Mouse (Mus musculus): ENCODE data around the gene Cnfn. TPM values are rescaled to one million over a fixed set of nuclear protein-coding genes. Genes with fewer than 3 reads are reported as not detected.

Gene Cnfn
- polyA plus RNA-seq, 1 experiment from 2014 or later, result not detected

GRCm38 (mm10) chr7:25385259-25385658, 15.7 kb upstream of the Cnfn start:
- 88% methylated on average over 12 of the region's 12 CpGs for WGBS
- Histone ChIP-seq H3K27ac (ENCODE audit: low read depth, low read length) (no peak overlapping the region), H3K4me1 (ENCODE audit: control insufficient read depth, insufficient read depth, low read length) (peaks cover 2% of the 10 kb centered on the region), H3K4me2 (replicated peaks; ENCODE audit: low read depth, low read length) (no peak overlapping the region), H3K4me3 (ENCODE audit: low read length) (no peak overlapping the region), H3K9ac (ENCODE audit: low read depth, low read length) (no peak overlapping the region), H3K9me3 (ENCODE audit: control insufficient read depth, low read length) (no peaks in the 10 kb centered on the region), H3K36me3 (ENCODE audit: control insufficient read depth, insufficient read depth, low read length) (peaks cover 46% of the 10 kb centered on the region), H3K27me3 (ENCODE audit: control insufficient read depth, insufficient read depth, low read length) (no peaks in the 10 kb centered on the region)
- no peak for ATAC-seq (ENCODE audit: low FRiP score, low TSS enrichment)

GRCm38 (mm10) chr7:25384818-25385217, 15.3 kb upstream of the Cnfn start:
- Histone ChIP-seq H3K27ac (ENCODE audit: low read depth, low read length) (no peak overlapping the region), H3K9me3 (ENCODE audit: control insufficient read depth, low read length) (no peaks in the 10 kb centered on the region), H3K9ac (ENCODE audit: low read depth, low read length) (no peak overlapping the region), H3K4me1 (ENCODE audit: control insufficient read depth, insufficient read depth, low read length) (peaks cover 3% of the 10 kb centered on the region), H3K4me2 (replicated peaks; ENCODE audit: low read depth, low read length) (no peak overlapping the region), H3K36me3 (ENCODE audit: control insufficient read depth, insufficient read depth, low read length) (peaks cover 46% of the 10 kb centered on the region), H3K27me3 (ENCODE audit: control insufficient read depth, insufficient read depth, low read length) (no peaks in the 10 kb centered on the region), H3K4me3 (ENCODE audit: low read length) (no peak overlapping the region)
- WGBS, result 88% methylated on average over 9 of the region's 9 CpGs
- no peak for ATAC-seq (ENCODE audit: low FRiP score, low TSS enrichment)

- no peak for ATAC-seq (ENCODE audit: low FRiP score, low TSS enrichment)
- Histone ChIP-seq H3K27ac (ENCODE audit: low read depth, low read length) (no peak overlapping the region), H3K27me3 (ENCODE audit: control insufficient read depth, insufficient read depth, low read length) (no peaks in the 10 kb centered on the region), H3K9ac (ENCODE audit: low read depth, low read length) (no peak overlapping the region), H3K4me2 (replicated peaks; ENCODE audit: low read depth, low read length) (no peak overlapping the region), H3K4me1 (ENCODE audit: control insufficient read depth, insufficient read depth, low read length) (peaks cover 3% of the 10 kb centered on the region), H3K9me3 (ENCODE audit: control insufficient read depth, low read length) (no peaks in the 10 kb centered on the region), H3K36me3 (ENCODE audit: control insufficient read depth, insufficient read depth, low read length) (peaks cover 46% of the 10 kb centered on the region), H3K4me3 (ENCODE audit: low read length) (no peak overlapping the region)
- WGBS, result 88% methylated on average over 13 of the region's 13 CpGs
These were observed 14.8 kb upstream of the Cnfn start for GRCm38 (mm10) chr7:25384318-25384717.

- Histone ChIP-seq H3K27ac (ENCODE audit: low read depth, low read length) (no peak overlapping the region), H3K27me3 (ENCODE audit: control insufficient read depth, insufficient read depth, low read length) (no peaks in the 10 kb centered on the region), H3K9ac (ENCODE audit: low read depth, low read length) (no peak overlapping the region), H3K9me3 (ENCODE audit: control insufficient read depth, low read length) (no peaks in the 10 kb centered on the region), H3K4me3 (ENCODE audit: low read length) (no peak overlapping the region), H3K4me2 (replicated peaks; ENCODE audit: low read depth, low read length) (no peak overlapping the region), H3K36me3 (ENCODE audit: control insufficient read depth, insufficient read depth, low read length) (peaks cover 46% of the 10 kb centered on the region), H3K4me1 (ENCODE audit: control insufficient read depth, insufficient read depth, low read length) (peaks cover 3% of the 10 kb centered on the region)
- no peak for ATAC-seq (ENCODE audit: low FRiP score, low TSS enrichment)
- 87% methylated on average over 4 of the region's 4 CpGs for WGBS
These were observed 14.4 kb upstream of the Cnfn start for GRCm38 (mm10) chr7:25383891-25384290.

- peaks cover 46% of the 10 kb centered on the region for H3K36me3 ChIP-seq (ENCODE audit: control insufficient read depth, insufficient read depth, low read length)
These were observed 13.9 kb upstream of the Cnfn start for GRCm38 (mm10) chr7:25383385-25383784.

GRCm38 (mm10) chr7:25382541-25382940, 13.0 kb upstream of the Cnfn start:
- H3K9me3 ChIP-seq (ENCODE audit: control insufficient read depth, low read length), result no peaks in the 10 kb centered on the region
- H3K27ac ChIP-seq (ENCODE audit: low read depth, low read length), result no peak overlapping the region
- no peak overlapping the region for H3K4me2 ChIP-seq (replicated peaks; ENCODE audit: low read depth, low read length)
- ATAC-seq (ENCODE audit: low FRiP score, low TSS enrichment), result no peak
- peaks cover 3% of the 10 kb centered on the region for H3K4me1 ChIP-seq (ENCODE audit: control insufficient read depth, insufficient read depth, low read length)
- no peaks in the 10 kb centered on the region; the same call in 1 of the 2 replicates for H3K27me3 ChIP-seq (ENCODE audit: control insufficient read depth, insufficient read depth, low read length)
- no peak overlapping the region for H3K4me3 ChIP-seq (ENCODE audit: low read length)
- H3K36me3 ChIP-seq (ENCODE audit: control insufficient read depth, insufficient read depth, low read length), result peaks cover 40% of the 10 kb centered on the region
- no peak overlapping the region for H3K9ac ChIP-seq (ENCODE audit: low read depth, low read length)

More at GRCm38 (mm10) chr7:25383385-25383784, 13.9 kb upstream of the Cnfn start:
- Histone ChIP-seq H3K4me3 (ENCODE audit: low read length) (no peak overlapping the region), H3K9me3 (ENCODE audit: control insufficient read depth, low read length) (no peaks in the 10 kb centered on the region), H3K4me1 (ENCODE audit: control insufficient read depth, insufficient read depth, low read length) (peaks cover 3% of the 10 kb centered on the region), H3K27me3 (ENCODE audit: control insufficient read depth, insufficient read depth, low read length) (no peaks in the 10 kb centered on the region; the same call in 1 of the 2 replicates), H3K27ac (ENCODE audit: low read depth, low read length) (no peak overlapping the region), H3K9ac (ENCODE audit: low read depth, low read length) (no peak overlapping the region), H3K4me2 (replicated peaks; ENCODE audit: low read depth, low read length) (no peak overlapping the region)
- 93% methylated on average over 7 of the region's 7 CpGs for WGBS
- ATAC-seq (ENCODE audit: low FRiP score, low TSS enrichment), result no peak

- H3K36me3 ChIP-seq (ENCODE audit: control insufficient read depth, insufficient read depth, low read length), result peaks cover 33% of the 10 kb centered on the region
- no peak for ATAC-seq (ENCODE audit: low FRiP score, low TSS enrichment)
These were observed 11.8 kb upstream of the Cnfn start for GRCm38 (mm10) chr7:25381284-25381680.

GRCm38 (mm10) chr7:25380392-25381283, 11.1 kb upstream of the Cnfn start:
- peak overlapping the region; percentile 81 for H3K4me2 ChIP-seq (replicated peaks; ENCODE audit: low read depth, low read length)

More at GRCm38 (mm10) chr7:25381284-25381680, 11.8 kb upstream of the Cnfn start:
- 39% methylated on average over 3 of the region's 3 CpGs for WGBS
- no peaks in the 10 kb centered on the region for H3K9me3 ChIP-seq (ENCODE audit: control insufficient read depth, low read length)
- no peak overlapping the region for H3K27ac ChIP-seq (ENCODE audit: low read depth, low read length)
- peaks cover 3% of the 10 kb centered on the region for H3K4me1 ChIP-seq (ENCODE audit: control insufficient read depth, insufficient read depth, low read length)
- no peak overlapping the region for H3K4me2 ChIP-seq (replicated peaks; ENCODE audit: low read depth, low read length)
- no peak overlapping the region for H3K9ac ChIP-seq (ENCODE audit: low read depth, low read length)
- H3K27me3 ChIP-seq (ENCODE audit: control insufficient read depth, insufficient read depth, low read length), result no peaks in the 10 kb centered on the region; the same call in 1 of the 2 replicates
- H3K4me3 ChIP-seq (ENCODE audit: low read length), result no peak overlapping the region

More at GRCm38 (mm10) chr7:25380392-25381283, 11.1 kb upstream of the Cnfn start:
- no peaks in the 10 kb centered on the region; the same call in 1 of the 2 replicates for H3K27me3 ChIP-seq (ENCODE audit: control insufficient read depth, insufficient read depth, low read length)
- H3K9me3 ChIP-seq (ENCODE audit: control insufficient read depth, low read length), result no peaks in the 10 kb centered on the region
- peaks cover 3% of the 10 kb centered on the region for H3K4me1 ChIP-seq (ENCODE audit: control insufficient read depth, insufficient read depth, low read length)
- H3K4me3 ChIP-seq (ENCODE audit: low read length), result peak overlapping the region; percentile 38
- peak overlapping the region; percentile 59; the same call in 1 of the 2 replicates for H3K9ac ChIP-seq (ENCODE audit: low read depth, low read length)
- peaks cover 31% of the 10 kb centered on the region for H3K36me3 ChIP-seq (ENCODE audit: control insufficient read depth, insufficient read depth, low read length)
- 0 out of 2 replicates have a peak, but pooled peaks have one; percentile 1 for ATAC-seq (ENCODE audit: low FRiP score, low TSS enrichment)
- no peak overlapping the region for H3K27ac ChIP-seq (ENCODE audit: low read depth, low read length)
- 63% methylated on average over 18 of the region's 18 CpGs for WGBS

All from kidney, embryonic 14.5 days (tissue).